Mouse (Mus musculus) cerebellum, adult 11-12 months (tissue): ENCODE measurements around the gene Cldn6.
A peak's percentile ranks its signal among the peaks of the same experiment; 100 is the strongest.

Source experiments
- DNase-seq: peaks from one replicate; pipeline ENCODE4 v3.0.0; 2022

The Cldn6 gene

DNA sequence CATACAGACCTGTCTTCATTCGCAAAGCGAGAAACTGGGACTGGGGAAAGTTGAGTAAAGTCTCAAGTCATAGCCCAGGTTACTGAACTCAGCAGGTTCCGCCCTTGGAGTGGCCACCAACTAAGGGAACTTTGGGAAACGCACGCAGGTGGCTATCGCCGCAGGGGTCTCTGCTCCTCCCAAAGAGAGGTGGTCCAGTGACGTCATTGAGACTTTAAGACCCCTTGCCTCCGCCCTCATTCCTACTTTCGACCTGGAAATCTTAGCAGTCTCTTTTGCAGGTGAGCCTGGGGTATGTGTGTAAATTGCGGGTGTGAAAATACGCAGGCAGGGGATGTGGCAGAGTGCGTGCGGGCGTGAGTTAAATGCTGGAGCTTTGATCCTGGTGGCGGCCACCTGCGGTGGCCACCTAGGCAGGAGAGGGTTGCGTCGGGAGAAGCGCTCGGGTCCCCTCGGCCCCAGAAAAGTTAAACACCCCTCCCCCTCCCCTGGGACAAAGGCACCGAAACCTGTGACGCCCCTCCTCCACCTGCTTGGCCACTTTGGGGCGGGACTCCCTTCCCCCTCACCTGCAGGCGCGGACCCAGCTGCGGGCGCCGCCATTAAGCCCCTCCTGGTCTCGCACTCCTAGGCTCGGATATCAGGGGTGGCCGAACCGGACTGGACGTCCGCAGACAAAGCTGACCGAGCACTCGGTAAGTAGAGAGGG is at the start of gene Cldn6:
Cldn6 (plus strand) TSS at position 123 of the 709 bp plus-strand sequence.
- peak; percentile 56 for DNase-seq

DNA sequence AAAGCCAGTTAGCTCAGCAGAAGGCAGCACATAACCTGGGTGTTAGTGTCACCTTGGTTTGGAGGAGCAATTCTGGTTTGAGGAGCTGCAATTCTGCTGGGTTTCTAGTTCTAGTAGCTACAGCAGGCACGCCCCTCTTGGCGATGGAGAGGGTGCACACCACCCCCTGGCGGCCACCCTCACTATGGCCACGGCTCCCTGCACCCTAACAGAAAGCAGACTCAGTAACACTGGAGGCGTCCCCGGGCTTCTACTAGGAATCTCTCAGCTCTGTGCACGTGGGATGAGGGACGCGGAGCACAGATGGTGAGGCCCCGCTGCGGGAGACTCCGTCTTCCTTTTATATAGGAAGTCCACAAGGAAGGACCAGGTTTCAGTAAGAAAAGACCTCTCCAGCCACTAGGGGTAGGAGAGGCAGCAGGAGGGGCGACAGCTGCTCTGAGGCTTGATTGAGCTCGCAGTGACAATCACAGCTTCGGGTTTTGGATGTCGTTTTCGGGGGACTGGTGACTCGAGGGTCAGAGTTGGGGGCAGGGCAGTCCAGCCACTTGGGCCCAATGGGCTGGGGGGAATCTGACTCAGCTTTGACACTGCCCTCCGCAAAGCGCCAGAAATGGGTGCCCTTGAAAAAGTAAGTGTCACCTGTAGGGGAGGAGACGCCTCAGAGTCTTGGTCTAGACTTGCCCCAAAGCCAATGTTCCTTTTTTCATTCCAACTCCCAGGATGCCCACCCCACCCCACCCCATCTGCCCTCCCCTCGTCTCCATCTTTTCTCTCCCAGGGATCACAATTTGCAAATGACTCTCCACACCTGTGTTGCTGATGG is 48.6 kb upstream of the Cldn6 start:
- peak; percentile 67 for DNase-seq

DNA sequence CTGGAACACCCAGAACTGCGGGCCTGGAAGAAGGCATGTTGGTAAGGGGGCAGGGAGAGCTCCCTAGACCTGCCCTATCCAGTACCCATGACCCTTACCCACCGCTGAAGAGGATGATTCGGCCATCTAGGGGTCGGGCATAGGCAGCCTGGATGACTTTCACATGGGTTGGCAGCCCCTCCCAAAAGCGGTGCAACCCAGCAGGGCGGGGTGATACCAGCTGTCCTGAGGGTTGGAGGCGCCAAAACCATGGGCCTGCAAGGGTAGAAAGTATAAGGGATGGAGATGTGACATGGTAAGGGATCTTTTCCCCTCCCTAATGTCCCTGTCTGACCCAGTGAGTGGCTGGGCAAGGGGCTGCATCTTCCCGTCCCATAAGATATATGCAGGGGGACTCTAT is 47.8 kb upstream of the Cldn6 start:
- DNase-seq, result no peak

DNA sequence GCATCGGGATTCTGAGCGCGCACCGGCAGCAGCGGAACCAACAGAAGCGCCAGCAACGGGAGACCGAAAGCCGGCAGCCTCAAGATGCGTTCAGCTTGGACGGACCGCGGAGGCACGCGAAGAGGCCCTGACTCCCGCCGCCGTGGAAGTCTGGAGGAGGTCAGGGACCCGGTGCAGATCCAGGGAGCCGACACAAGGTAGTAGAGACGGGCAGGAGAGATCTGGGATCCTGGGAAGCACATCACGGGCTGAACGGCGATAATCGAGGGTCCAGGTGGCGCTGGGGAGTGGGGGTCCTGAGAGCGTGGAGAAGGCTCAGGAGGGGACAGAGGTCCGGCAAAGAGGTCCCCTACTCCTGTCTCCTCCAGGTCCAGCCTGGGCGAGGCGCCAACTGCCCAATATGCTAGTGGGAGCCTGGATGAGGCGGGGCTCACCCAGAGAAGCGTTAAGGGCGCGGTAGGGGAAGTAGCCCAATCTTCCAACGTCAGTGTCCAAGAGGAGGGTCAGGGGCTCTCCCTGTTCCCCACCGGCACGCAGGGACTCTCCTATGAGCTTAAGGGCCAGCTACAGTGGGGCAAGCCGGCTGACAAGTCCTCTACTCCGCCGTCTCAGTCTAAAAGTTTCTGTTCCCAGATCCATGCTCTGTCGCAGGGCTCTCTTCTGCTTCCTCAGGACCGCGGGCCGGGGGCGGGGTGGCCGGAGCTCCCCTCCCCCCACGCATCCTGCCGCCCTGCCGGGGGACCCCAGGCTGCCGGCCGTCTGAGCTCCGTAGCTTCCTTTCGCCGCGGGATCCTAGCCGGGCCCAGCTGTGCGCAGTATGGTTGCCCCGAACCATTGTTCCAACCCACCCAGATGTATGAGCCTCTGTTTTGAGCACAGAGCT is 34.2 kb upstream of the Cldn6 start, which contains the start of gene Mmp25:
Mmp25 (minus strand) TSS at position 665 of the 883 bp plus-strand sequence.
- DNase-seq, result no peak

DNA sequence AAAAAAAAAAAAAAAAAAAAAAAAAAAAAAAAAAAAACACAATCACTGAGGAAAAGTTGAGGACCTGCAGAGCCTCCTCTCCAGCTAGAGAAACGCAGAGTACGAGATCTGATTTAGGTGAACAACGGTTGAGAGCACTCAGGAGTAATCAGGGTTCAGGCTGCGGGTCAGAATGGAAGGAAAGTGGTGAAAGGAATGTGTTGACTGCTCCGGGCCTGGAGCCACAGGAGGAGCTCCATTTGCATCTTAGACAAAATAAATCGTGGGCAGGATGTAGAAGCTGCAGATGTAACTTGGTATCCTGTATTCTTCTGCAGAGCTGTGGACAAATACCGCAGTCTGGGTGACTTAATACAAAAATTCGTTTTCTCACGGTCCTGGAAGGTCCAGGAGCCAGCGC is 33.2 kb upstream of the Cldn6 start:
- DNase-seq, result no peak

DNA sequence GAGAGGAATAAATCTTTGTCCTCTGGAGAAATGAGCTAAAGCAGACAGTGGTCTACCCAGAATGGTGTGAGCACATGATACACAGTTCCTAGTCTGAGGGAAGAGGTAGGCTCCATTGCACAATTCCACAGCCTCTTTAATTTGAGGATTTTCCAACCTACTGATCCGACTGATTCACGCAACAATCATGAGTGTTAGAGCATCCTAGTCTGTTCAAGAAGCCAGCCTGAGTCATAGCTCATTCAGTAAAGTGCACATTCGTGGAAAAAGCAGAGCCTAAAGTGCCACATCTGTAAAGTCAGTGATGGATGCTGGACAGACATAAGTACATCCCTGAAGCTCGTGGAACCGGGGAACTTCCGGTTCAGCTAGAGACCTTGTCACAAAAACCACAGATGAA is 27.7 kb upstream of the Cldn6 start:
- no peak for DNase-seq

DNA sequence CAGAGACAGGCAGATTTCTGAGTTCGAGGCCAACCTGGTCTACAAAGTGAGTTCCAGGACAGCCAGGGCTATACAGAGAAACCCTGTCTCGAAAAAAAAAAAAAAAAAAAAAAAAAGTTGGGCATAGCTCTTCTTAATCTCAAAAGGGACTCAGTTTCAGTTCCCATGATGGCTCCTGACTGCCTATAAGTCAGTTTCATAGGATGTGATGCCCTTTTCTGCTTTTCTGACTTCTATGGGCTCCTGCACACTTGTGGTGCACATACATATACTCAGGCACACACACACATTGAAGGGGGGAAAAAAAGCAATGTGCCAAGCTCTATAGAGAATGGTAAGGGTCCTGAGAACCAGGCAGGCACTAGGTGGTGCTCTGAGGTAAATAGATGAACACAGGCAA is 25.7 kb upstream of the Cldn6 start:
- no peak for DNase-seq

DNA sequence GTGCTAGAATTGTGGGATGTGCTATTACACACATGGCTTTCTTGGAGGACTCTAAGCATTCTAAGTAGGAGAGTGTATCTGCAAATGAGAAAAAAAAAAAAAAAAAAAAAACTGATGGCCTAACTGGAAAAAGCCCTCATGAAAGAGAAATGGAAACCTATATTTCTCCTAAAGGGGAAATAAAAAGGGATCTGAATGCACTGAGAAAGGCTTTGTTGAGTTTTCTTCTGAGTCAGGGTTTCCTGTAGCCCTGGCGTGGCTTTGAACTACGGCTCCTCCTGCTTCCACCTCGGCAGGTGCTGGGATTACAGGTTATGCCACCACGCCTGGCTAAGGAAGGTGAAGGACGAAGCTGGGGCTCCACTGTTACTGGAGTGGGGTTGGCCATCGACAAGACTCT is 25.0 kb upstream of the Cldn6 start:
- no peak for DNase-seq

DNA sequence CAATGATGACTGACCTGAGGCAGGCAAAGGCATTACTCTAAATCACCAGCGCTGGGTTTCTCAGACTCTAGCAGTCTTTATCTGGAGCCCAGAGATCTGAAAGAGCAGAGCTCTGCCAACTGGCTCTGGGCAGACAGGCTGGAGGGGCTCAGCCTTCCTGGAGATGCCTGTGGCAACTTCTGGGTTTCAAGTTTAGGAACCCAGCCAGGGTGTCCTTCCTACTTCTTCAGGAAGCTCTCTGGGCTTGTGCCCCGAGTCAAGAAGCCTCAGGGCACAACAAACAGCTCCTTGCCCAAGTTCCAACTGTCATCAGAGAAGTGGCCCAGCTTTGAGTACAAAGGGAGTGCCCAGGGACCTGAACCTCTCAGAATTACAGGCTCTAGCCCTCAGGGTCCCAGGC is 24.6 kb upstream of the Cldn6 start:
- no peak for DNase-seq

DNA sequence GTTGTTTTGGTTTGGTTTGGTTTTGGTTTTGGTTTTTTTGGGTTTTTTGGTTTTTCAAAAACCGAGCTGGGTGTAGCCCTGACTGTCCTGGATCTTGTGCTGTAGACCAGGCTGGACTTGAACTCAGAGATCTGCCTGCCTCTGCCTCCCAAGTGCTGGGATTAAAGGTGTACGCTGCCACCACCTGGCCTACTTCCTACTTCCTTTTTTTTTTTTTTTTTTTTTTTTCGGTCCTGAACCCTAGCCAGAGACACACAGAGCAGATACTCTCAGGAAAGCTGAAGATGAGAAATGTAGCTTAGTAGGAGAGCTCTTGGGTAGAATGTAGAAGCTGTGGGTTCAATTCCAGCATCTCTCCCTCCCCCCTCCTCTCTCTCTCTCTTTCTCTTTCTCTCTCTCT is 20.6 kb upstream of the Cldn6 start:
- DNase-seq, result no peak

DNA sequence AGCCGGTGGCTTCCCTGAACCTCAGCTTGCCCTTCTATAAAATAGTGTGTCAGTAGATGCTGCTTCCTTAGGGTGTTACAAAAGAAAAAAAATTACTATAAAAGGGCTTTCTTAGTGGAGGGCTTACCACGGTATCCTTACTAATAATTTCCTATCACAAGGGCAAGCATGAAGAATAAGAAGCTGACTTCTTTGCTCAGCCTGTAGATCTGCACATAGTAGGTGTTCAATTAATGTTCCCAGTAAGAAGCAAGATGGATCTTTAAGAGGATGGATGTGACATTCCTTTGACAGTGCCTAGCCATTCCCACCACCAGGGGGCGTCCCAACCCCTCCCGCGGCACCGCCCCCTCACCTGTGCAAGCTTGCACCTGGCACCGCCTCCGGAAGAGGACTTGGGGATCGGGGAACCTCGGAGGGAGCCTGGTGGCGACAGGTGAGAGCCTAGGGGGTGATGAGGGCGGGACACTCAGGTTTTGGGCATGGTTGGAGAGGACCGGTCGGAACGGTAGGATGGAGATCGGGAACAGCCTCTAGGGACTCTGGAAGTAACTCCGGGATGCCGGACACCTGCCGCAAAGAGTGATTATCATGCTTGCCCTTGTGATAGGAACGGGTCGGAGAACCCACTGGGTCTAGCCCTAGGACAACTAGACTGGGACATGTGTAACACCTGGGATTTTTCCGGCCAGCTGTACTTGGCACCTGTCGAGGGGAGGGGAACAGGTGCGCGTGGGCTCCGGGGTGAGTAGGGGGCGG is 18.8 kb upstream of the Cldn6 start, which contains the start of gene Bicdl2:
Bicdl2 (plus strand) TSS at position 390 of the 759 bp plus-strand sequence.
- peak; percentile 47 for DNase-seq

DNA sequence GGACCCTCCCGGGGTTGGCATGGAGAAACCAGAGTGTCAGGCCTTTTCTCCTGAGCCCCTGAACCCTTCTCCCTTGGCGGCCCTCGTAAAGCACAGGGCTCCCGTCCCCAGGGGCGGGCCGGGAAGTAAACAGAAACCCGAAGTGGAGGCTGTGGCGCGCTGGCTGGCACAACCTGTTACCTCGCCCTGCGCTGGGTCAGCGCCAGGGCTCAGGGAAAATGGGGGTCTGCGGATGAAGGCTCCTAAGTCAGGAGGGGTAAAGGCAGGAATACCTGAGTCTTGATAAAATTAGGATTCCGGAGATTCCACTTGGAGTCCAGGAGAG is 18.2 kb upstream of the Cldn6 start:
- no peak for DNase-seq

DNA sequence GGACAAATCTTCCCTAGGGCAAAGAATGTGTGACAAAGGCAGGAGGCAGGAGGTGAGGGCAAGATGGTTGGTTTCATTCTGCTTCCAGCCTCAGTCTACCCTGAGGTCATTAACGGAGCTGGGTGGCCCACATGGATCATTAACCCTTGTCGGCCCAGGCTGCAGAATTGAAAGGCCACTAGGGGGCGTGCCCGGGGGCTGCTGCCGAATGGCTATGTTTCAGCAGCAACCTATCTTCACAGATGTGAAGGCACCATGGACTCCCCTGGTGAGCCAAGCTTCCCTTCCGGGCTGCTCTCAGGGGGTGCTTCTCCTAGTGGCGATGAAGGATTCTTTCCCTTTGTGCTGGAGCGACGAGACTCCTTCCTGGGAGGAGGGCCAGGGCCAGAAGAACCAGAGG is 17.5 kb upstream of the Cldn6 start:
- no peak for DNase-seq

DNA sequence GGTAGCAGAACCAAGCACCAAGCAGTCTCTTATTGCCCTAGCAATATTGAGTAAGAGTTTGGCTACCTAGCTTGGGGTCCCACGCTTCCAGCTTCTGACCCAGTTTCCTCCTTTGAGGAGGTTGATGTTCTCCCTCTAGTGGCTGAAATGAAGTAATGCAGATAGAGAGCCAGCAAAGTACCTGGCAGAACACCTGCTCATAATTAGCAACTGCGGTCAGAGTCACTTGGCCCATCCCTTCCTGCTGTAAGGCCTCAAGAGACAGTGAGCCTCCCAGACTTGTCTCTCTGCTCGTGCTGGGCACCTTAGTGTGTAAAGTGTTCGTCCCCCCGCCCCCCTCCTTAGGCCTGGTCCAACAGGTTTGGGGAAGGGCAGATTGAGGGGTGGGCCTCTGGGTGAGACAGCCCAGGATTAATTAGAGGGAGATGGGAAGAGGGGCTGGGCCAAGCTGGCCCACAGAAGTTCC is 14.5 kb upstream of the Cldn6 start:
- no peak for DNase-seq

DNA sequence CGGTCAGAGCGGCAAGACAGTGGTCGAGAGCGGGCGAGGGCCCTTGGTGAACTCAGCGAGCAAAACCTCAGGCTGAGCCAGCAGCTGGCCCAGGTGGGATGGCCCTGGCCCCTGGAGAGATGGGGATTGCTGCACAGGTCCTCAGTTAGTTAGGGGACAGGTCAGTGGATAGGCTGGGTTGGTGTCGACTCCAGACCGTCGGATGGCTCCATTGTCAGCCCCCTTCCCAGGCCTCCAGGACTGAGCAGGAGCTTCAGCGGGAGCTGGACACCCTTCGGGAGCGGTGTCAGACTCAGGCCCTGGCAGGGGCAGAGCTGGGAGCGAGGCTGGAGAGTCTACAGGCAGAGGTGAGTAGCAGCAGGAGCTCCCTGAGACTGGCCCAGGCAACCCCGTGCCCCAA is 13.5 kb upstream of the Cldn6 start:
- DNase-seq, result no peak

DNA sequence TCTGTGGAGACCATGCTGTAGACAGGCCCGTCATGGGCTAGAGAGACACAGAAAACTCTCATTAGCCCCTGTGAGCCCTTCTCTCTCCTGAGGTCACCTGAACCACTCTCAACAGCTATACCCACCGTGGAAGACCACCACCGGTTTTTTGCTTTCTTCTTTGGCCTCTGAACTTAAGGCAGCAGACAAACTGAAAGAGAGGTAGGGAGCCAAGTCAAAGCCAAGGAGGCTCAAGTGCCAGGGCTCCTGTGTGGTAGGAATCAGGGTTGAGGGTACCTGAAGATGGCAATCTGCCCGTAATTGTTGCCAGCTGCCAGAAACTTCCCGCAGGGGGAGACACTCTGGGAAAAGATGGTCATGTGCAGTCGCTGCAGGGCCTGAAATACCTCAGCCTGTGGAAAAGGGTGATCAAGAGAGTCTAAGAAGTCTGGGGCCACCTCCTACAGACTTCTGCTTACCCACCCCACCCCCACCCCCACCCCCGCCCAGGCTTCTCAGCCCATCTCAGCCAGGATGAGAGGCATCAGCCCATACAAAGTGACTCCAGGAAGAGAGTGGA is 8.5 kb upstream of the Cldn6 start:
- peak; percentile 55 for DNase-seq

DNA sequence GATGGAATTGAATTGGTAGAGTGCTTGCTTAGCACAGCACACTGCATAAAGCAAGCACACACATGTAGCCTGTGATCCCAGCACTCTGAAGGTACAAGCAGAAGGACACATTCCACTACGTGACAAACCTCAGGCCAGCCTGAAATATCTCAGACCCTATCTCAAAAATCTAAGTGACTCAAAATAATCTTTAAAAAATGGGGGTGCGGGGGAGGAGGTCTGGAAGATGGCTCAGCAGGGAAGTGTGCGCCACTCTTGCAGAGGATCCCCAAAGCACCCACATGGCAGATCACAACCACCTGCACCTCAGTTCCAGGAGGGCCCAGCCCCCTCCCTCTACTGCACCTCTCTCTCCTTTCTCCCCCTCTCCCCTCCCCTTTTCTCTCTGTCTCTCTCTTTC is 7.5 kb upstream of the Cldn6 start:
- DNase-seq, result peak; percentile 55

DNA sequence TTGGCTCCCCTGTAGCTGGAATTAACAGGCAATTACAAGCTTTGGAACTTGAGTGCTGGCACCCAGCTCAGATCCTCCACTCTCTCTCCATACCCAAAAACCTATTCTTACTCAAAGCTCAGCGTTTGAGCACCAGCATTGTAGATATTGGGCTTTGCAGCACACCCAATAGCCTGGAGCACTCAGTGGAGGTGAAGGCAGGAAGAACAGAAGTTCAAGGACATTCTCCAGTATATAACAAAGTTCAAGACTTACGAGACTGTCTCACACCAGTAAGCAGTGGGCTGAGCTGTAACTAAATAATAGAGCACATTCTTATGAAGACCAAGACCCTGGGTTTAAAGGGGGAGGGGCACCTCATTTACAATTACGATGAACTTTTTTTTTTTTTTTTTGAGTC is 6.3 kb upstream of the Cldn6 start:
- peak; percentile 58 for DNase-seq

DNA sequence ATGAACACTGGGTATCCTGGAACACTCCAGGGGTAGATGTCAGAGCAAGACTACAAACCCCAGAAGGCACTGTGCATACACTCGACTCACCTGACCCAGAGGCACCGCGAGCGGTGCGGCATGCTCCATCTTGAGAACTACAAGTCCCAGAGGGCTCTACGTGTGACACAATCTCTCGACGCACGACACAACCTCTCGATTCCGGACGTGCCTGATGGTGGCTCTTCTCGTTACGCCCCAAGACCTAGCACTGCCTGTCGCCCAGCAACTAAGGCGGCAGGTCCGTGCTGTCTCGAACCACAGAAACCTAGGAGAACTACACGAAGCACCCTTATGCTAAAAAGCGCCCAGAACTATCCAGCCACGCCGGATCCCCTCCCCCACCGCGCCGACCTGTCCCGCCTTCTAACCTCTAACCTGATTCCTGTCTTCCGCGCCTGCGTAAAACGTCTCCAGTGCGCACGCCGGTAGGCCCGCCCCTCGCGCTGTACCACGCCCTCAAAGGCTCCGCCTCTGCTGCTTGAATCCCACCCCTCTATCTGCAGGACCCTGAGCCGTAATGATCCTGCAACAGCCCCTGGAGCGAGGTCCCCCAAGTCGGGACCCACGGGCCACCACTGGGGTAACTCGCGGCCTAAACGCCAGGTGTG is 5.5 kb upstream of the Cldn6 start, which contains the start of the genes Hcfc1r1 and Thoc6:
Hcfc1r1 (plus strand) TSS at position 173 of the 650 bp plus-strand sequence.
Thoc6 (minus strand) TSS at position 459 of the 650 bp plus-strand sequence.
- DNase-seq, result peak; percentile 97

DNA sequence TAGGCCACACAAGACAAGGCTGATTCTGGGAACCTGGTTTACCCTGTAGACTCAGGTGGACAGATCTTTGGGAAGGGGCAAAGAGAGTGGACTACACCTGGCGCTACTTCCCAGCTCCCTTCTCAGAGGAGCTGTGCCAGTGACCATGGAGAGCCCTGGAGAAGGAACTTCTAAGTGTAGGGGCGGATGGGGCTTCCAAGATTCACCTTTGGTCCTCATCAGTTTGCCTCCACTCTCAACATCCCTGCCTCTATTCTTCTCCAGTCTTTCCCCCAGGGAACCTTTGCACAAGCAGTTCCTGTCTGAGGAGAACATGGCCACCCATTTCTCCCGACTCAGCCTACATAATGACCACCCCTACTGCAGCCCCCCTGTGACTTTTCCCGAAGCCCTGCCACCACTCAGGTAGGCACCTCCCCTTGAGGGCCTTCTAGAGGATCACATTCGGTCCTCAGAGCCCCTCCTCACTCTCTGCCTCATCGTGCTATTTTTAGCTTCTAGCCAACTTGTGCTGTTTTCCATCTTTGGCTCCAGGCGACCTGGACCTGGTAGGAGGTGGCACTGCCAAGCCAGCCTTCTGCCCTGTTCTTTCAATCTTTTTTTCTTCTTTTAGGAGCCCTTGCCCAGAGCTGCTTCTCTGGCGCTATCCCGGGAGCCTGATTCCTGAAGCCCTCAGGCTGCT is 4.6 kb upstream of the Cldn6 start:
- peak; percentile 77 for DNase-seq

DNA sequence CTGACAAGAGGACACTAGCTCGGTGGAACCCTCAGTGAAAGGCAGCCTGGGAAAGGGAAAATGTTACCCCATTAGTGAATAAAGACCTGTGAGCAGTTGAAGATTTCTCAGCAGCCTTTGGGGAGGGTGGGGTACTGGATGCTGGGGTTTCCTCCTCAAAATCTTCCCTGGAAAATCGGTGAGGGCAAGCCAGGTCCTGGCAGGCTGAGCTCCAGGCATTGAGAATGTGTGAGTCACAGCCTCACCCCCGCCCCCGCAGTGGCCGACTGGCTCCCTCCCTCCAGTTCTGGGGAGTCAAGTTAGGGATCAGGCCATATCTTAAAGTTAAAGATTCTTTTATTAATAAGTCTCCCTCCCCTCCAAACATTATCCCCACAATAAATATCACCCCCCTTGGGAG is 3.9 kb upstream of the Cldn6 start:
- peak; percentile 76 for DNase-seq
